Mouse (Mus musculus) retina, postnatal 1 day (tissue): Measurements from ENCODE around the gene Slfn8.
"Not testable (repeated sequence)": the region's sequence is repeated elsewhere in the genome, so short reads cannot be mapped to it uniquely, and the experiment has no call there.

Experiments used
- DNase-seq: peaks from one replicate; pipeline ENCODE4 v3.0.0-alpha.2; 2012

Slfn8 gene

DNA sequence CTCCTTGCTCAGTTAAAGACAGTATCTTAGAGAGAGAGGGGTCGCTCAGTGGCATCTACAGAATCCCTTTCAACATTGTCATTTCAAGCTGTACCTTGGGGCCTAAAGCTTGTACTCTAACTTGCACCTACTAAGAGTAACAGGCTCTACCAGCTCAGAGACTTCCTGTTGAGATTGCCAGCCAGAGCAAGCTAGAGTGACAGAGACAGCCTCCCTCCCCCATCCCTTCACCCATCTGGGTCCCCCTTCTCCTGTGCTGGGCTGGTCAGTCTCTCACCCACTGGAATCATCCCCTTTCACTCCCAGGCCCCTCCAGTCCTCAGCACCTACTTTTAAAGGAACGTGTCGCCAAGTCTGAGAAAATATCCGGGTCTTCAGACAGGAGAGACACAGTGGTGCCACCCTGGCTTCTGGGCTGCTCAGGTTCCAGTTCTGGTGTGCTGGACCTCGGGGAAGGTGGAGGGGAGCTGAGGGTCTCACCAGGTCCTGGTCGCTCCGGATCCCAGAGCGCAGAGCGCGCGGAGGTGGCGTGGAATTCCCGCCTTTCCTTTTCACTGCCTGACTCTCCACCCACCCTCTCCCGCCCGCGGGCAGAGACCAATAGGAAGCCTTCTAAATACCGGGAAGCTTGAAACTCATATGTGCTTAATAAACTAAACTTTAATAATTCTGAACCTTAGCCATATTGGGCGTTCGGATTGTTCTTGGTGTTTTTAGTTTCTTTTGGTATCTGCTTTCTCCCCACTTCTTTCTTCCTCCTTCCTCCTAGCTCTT is 29.8 kb downstream of the Slfn8 start:
- peak; percentile 70 for DNase-seq

DNA sequence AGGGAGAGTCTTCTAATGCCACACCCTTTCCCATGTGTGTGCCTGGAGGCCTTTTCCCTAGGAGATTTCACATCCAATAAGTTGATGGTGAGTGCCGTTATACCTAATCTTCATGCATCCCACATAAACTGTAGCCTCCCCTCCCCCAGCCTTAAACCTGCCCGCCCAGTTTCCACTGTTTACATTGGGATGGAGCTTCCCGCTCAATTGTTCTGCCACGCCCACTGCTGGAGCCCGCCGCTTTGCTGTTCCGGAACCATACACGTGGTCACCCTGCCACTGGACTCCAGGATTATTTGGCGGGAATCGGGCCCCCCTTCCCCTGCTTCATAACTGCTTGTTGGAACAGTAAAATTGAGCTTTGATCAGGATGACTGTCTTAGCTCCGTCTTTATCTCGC is 31.3 kb downstream of the Slfn8 start:
- DNase-seq: peak; percentile 11

- DNase-seq: no peak
Observed at GRCm38 (mm10) chr11:82987621-82988020, 33.0 kb downstream of the Slfn8 start.

GRCm38 (mm10) chr11:82983193-82983592 is 37.4 kb downstream of the Slfn8 start:
- no peak for DNase-seq

GRCm38 (mm10) chr11:82982409-82982808 is 38.2 kb downstream of the Slfn8 start:
- DNase-seq: not testable (repeated sequence)

- DNase-seq: no peak
Observed at GRCm38 (mm10) chr11:82973916-82974315, 46.7 kb downstream of the Slfn8 start.

GRCm38 (mm10) chr11:82971590-82971974 is 49.0 kb downstream of the Slfn8 start:
- DNase-seq: no peak

- peak; percentile 68 for DNase-seq
Observed at GRCm38 (mm10) chr11:82970712-82971589, 49.7 kb downstream of the Slfn8 start.

GRCm38 (mm10) chr11:82962215-82962614 is 58.4 kb downstream of the Slfn8 start:
- no peak for DNase-seq

GRCm38 (mm10) chr11:82961743-82962142 is 58.9 kb downstream of the Slfn8 start:
- no peak for DNase-seq

- DNase-seq: peak; percentile 64
Observed at GRCm38 (mm10) chr11:82959613-82960012, 61.0 kb downstream of the Slfn8 start.

DNA sequence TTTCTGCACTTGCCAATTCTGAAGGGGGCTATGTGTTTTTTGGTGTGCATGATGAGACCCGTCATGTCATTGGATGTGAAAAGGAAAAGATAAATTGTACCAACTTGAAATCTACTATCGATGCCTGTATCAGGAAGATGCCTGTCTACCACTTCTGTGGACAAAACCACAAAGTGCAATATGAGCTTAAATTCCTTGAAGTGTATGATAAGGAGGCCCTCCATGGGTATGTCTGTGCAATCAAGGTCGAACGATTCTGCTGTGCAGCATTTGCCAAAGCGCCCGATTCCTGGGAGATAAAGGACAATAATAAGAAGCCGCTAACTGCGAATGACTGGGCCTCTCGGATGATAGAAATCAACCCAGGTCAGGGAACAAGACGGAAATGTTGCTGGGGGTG is 63.7 kb downstream of the Slfn8 start:
- no peak for DNase-seq

DNA sequence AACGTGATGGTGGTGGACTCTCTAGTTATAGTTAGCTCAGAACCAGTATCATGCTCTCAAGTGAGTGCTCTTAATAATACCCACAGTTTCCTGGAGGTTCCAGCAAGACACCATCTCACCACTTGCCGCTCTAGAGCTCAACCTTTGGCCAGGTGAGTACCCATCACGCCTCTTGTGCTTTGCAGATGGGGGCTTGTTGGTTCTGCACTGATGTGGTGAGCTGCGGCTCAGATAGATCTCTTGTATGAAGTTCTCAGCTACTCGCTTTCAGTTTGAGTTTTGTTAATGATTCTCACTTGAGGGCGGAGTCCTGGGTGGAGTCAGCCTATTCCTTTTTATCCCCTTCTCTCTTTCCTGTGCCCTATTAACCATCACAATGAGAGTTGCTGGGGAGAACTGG is 66.0 kb downstream of the Slfn8 start:
- no peak for DNase-seq

DNA sequence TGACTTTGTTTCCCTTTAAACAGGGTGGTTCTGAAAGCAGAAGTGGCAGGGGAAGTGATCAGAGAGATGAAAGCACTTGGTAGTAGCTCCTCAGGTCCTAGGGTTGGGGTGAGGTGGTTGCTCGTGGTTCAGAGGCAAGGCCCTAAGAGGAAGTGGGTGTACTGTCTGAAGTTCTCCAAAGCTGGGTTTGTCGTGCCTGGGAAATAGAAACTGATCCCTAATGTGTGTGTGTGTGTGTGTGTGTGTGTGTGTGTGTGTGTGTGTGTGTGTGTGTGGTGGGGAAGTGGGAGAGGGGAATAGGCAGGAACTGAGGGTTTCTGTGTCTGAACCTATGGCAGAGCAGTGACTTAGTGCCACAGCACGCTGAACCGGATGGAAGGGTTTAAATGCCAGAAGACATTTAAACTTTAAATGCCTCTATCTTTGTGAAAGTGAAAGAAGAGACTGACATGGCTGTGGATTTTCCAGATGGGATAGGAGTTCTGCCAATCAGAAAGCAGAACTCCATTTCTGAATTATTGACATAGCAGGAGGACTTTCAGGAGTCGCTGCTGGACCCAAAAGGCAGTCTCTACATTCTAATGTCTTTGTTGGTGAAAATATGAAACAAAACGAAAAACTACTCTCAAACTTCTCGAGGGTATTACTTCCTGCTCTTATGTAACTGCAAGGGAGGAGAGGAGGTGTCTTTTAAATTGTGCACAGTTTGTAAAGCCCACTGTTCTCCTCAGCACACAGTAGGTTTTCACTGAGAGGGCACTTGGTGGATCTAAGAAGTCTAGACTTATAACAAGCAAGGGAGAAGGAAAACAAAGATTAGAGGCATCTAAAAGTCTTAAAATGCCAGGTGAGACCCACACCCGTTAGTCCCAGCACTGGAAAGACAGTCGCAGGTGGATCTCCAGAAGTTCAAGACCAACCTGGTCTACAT is 67.7 kb downstream of the Slfn8 start:
- no peak for DNase-seq
